Mouse (Mus musculus): ENCODE data around the gene Fam208a.
A peak's percentile ranks its signal among the peaks of the same experiment; 100 is the strongest.

- TF ChIP-seq CTCF (IDR thresholded peaks at IDR 0.05; ENCODE audit: borderline replicate concordance, extremely low read depth, insufficient read depth, insufficient read length) (peak; percentile 24; the same call in 1 of the 2 replicates), POLR2A (IDR thresholded peaks at IDR 0.05; ENCODE audit: borderline replicate concordance, extremely low read depth, insufficient read depth, insufficient read length, poor library complexity, severe bottlenecking) (no peak)
These were observed 14.7 kb upstream of the Fam208a start for GRCm38 (mm10) chr14:27413961-27414360.
